Mouse (Mus musculus): ENCODE data around the gene Arhgap6.
"Not testable (repeated sequence)": the region's sequence is repeated elsewhere in the genome, so short reads cannot be mapped to it uniquely, and the experiment has no call there.

Arhgap6 gene

DNA sequence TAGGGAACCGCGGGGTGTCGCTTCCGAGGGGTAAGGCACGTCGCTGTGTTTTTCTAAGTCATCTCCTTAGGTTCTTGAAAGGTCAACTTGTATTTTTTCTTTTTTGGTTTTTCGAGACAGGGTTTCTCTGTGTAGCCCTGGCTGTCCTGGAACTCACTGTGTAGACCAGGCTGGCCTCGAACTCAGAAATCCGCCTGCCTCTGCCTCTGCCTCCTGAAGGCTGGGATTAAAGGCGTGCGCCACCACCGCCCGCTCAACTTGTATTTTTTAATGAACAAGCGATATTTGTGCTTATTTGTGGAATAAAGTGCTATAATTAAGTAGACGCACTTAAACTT lies 525.7 kb downstream of the Arhgap6 start:
- not testable (repeated sequence) for DNase-seq

DNA sequence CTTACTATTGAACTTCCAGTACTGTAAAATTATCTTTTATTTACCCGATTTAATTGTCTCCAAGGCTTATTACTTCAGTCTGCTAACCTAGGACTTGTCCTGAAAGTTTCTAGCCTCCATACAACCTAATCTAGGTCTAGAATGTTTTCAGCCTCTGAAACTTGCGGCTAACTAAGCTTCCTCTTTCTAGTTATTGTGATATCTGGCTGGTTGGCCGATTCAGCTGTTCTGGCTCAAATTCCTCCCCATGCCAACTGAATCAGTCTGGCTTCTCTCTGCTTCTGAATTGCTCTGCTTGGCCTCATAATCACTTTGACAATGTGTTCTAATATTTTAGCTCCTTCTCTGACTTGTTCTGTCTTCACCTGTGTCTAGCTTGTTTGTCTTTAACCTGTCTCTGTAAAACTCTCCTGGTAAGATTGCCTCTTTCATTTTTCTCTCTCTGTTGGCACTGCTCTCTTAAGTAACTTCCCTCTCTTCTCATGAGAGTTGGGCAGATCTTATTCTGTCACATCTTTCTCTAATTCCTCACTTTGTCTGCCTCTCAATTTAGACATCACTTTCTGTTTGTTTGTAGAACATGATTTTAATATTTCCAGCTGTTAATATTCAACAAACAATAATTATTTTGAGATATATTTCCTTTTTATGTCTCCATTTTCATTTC lies 531.2 kb downstream of the Arhgap6 start:
- no peak for DNase-seq

DNA sequence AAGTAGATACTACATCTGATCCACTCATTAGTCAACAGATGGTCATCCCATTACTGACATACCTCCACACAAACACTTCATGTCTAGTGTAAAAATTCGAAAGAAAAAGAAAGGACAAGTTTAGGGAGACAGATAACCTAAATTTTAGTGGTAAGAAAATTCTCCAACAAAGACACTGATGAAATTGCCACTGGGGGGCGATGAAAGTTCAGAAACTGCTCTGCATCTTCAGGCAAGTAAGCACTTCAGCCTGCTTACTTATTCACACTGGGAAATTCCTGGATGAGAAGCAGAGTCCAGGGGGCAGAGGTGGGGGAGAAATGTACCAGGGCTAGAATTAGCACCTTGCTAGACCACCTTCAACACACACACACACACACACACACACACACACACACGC lies 537.4 kb downstream of the Arhgap6 start:
- peak; percentile 20 for DNase-seq

DNA sequence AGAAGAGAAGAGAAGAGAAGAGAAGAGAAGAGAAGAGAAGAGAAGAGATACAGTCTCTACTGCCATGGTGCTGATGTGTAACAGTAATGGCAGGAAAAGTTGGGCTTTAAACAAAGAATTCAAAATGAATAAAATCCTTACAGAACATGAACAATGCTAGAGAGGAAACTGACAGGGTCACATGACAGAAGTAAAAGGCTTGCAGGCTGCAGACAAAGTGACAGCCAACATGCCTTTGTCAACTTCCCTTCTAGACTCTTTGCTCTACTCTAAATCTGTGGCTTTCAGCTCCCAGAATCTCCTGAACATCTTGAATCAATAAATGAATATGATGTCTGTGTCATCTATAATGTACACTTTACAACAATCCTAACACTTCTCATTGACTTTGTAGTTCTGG lies 542.7 kb downstream of the Arhgap6 start:
- DNase-seq: no peak

DNA sequence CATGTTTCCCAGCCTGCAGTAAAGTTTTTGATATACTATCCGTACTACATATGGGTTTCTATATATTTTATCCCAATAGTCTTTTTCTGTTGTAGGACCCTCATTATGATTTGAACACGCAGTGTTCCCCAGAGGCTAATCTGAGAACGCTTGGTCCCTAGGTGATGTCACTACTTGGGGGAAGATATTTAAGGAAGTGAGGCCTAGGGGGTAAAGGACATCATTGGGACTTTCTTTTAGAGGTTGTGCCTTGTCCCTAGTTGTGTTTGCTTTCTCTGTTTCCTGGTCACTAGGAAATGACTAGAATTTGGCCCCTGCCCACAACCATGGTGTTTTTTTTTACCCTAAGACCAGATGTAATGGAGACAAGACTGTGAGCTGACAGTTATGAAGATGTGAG lies 543.3 kb downstream of the Arhgap6 start:
- DNase-seq: no peak
